Mouse (Mus musculus) ES-Bruce4 (cell line): ENCODE measurements around the gene Thada. TPM values are rescaled to one million over a fixed set of nuclear protein-coding genes. Genes with fewer than 3 reads are reported as not detected.

Source experiments
- H3K27ac ChIP-seq: 2 replicates; pipeline ENCODE4 v1.5.1; 2012; ENCODE audit warnings: low read length, inconsistent platforms; ENCODE audit not compliant: insufficient read depth
- H3K27me3 ChIP-seq: 2 replicates; pipeline ENCODE4 v1.6.1; 2012; ENCODE audit warnings: mild to moderate bottlenecking, low read length, inconsistent platforms; ENCODE audit not compliant: control insufficient read depth, poor library complexity, insufficient read depth, severe bottlenecking
- H3K36me3 ChIP-seq: 2 replicates; pipeline ENCODE4 v1.6.1; 2012; ENCODE audit warnings: inconsistent platforms, mild to moderate bottlenecking, low read length, moderate library complexity; ENCODE audit not compliant: control insufficient read depth, poor library complexity, insufficient read depth, severe bottlenecking
- H3K4me1 ChIP-seq: one replicate; pipeline ENCODE4 v1.8.1; 2011; ENCODE audit warnings: low read length; ENCODE audit not compliant: control insufficient read depth, insufficient read depth
- H3K4me3 ChIP-seq: 2 replicates; pipeline ENCODE4 v1.5.1; 2011; ENCODE audit warnings: low read depth, mild to moderate bottlenecking, low read length
- H3K9ac ChIP-seq: 2 replicates; pipeline ENCODE4 v1.6.1; 2012; ENCODE audit warnings: low read depth, mild to moderate bottlenecking, inconsistent platforms; ENCODE audit not compliant: poor library complexity, severe bottlenecking
- H3K9me3 ChIP-seq: replicated peaks from 2 replicates; pipeline ENCODE4 v1.6.1; 2012; ENCODE audit warnings: mild to moderate bottlenecking, low read length, inconsistent platforms; ENCODE audit not compliant: control insufficient read depth, poor library complexity, insufficient read depth, severe bottlenecking
- CTCF ChIP-seq: IDR thresholded peaks from one replicate; pipeline ENCODE4 v1.8.1; 2011; ENCODE audit warnings: low read depth, low read length
- EP300 ChIP-seq: IDR thresholded peaks from 2 replicates; pipeline ENCODE4 v1.6.1; 2011; ENCODE audit warnings: low read depth, low read length; ENCODE audit not compliant: insufficient read depth
- POLR2A ChIP-seq: IDR thresholded peaks from one replicate; pipeline ENCODE4 v1.8.1; 2011; ENCODE audit warnings: low read length; ENCODE audit not compliant: insufficient read depth
- polyA plus RNA-seq: library from polyadenylated mRNA; stranded (reverse); fragments of >200 nt; gene quantifications from 2 replicates; pipeline ENCODE4 v1.2.4, GENCODE M21; 2011; ENCODE audit warnings: low read depth; ENCODE audit not compliant: missing spikeins, insufficient read depth, insufficient read length

The Thada gene
- polyA plus RNA-seq, 1 experiment = 38.0 TPM

DNA sequence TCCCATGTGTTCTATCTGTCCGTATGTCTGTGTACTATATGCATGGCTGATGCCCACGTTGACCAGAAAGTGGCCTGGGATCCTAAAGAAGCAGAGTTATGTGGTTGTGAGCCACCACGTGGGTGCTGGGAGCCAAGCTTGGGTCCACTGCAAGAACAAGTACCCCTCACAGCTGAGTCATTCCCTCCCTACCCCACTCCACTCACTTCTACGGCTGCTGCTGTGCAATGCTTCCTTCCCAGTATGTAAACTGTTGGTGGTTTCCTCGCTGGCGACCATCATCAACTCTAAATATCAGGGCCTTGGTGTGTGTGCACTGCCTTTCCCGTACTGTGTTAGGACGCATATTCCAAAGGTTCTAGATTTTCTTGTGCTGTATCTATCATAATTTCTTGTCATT lies 108.2 kb downstream of the Thada start:
- H3K36me3 ChIP-seq = peaks cover under 1% of the 10 kb centered on the region; the same call in 1 of the 2 replicates
- no peak overlapping the region for H3K4me3 ChIP-seq
- no peak overlapping the region for H3K27ac ChIP-seq
- no peak for TF ChIP-seq CTCF
- no peak for TF ChIP-seq EP300
- no peak for TF ChIP-seq POLR2A
- no peak overlapping the region for H3K9ac ChIP-seq
- no peaks in the 10 kb centered on the region for H3K27me3 ChIP-seq
- H3K9me3 ChIP-seq = no peaks in the 10 kb centered on the region
- peaks cover 8% of the 10 kb centered on the region for H3K4me1 ChIP-seq

DNA sequence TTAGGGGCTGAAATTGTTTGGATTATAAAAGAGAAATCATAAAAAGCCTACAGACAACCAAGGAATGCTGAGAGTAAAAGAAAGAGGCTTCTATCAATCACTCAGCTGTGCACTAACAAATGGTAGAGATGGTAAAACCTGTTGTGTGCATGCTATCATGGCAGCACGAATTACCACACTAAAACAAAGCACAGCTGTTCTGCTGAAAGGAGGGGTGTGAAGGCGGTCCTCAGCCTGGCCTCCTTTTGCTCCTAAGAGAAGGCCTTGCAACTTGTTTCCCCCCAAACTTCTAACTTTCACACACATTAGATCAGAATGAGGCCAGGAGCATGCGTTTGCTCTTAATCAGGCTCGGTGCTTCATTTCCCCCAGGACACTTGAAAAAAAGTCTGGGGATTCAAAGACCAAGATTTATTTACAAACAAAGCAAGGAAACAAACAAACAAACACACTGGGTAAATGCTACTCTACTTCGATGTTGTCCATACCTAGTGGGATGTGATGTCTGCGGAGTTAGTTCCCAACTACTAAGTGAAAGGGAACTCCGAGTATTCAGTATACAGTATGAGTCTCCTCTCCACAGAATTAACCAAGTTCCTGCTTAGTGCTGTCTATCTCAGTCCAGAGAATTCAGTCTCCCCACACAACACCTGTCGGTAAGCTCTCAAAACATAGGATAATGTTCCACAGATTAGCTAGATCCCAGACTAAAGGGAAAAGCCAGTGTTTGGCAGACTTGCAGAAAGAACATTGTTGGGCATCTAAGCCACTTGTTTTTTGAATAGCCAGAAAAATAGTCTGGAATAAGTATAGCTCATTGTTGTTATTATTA lies 109.7 kb downstream of the Thada start:
- Histone ChIP-seq H3K9ac (no peak overlapping the region; the same call in 1 of the 2 replicates), H3K9me3 (no peaks in the 10 kb centered on the region), H3K27ac (0 out of 2 replicates have a peak overlapping the region, but pooled peaks have one; percentile 24), H3K4me3 (no peak overlapping the region), H3K36me3 (peaks cover 2% of the 10 kb centered on the region; the same call in 1 of the 2 replicates), H3K4me1 (peaks cover 13% of the 10 kb centered on the region), H3K27me3 (no peaks in the 10 kb centered on the region)
- no peak for TF ChIP-seq CTCF
- no peak for TF ChIP-seq EP300
- no peak for TF ChIP-seq POLR2A

DNA sequence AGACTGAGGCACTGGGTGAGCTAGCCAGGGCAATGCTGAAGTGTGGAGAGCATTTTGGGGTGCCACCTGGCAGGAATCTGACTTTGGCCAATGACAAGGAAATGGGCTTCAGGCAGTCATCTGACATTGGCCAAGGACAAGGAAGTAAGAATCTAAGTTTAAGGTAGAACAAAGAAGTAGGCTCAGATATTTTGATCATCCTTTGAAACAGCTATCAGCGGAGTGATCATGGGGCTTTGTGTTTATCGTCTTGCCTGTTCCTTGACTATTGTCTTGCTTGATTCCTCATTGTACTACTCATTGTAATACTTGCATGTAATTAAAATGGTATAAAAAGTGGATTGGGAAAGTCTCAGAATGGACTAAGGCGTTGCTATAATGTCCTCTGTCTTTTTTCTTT lies 111.0 kb downstream of the Thada start:
- Histone ChIP-seq H3K27me3 (no peaks in the 10 kb centered on the region), H3K27ac (no peak overlapping the region), H3K9me3 (no peaks in the 10 kb centered on the region), H3K4me1 (peaks cover 15% of the 10 kb centered on the region), H3K36me3 (peaks cover 2% of the 10 kb centered on the region; the same call in 1 of the 2 replicates), H3K4me3 (no peak overlapping the region), H3K9ac (no peak overlapping the region)
- TF ChIP-seq CTCF = no peak
- no peak for TF ChIP-seq POLR2A
- peak; percentile 83 for TF ChIP-seq EP300

DNA sequence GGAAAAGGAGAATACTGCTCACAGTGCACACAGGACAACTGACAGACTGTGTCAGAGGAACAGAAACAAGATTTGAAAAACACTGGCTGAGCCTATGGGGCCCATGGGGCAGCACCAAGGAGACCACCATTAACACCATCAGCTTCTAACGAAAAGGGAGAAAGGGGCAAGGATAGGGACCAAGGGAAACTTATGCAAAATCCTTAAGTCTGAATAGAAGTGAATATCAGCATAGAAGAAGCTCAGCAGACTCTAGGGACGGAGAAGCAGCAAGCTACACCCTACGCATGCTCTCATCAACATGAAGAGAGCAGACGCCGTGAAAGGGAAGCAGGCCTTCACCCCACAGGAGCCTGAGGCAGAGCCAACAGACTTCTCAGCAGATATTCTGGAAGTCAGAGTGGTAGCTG lies 112.1 kb downstream of the Thada start:
- H3K4me1 ChIP-seq = peaks cover 15% of the 10 kb centered on the region
- H3K9ac ChIP-seq = no peak overlapping the region
- H3K27ac ChIP-seq = no peak overlapping the region
- no peaks in the 10 kb centered on the region for H3K9me3 ChIP-seq
- H3K27me3 ChIP-seq = no peaks in the 10 kb centered on the region
- TF ChIP-seq POLR2A = no peak
- no peak for TF ChIP-seq CTCF
- no peak for TF ChIP-seq EP300
- H3K36me3 ChIP-seq = peaks cover 2% of the 10 kb centered on the region; the same call in 1 of the 2 replicates
- H3K4me3 ChIP-seq = no peak overlapping the region

- Histone ChIP-seq H3K27ac (no peak overlapping the region; the same call in 1 of the 2 replicates), H3K27me3 (no peaks in the 10 kb centered on the region), H3K36me3 (peaks cover 2% of the 10 kb centered on the region; the same call in 1 of the 2 replicates), H3K9me3 (no peaks in the 10 kb centered on the region), H3K4me1 (peaks cover 15% of the 10 kb centered on the region), H3K9ac (no peak overlapping the region), H3K4me3 (no peak overlapping the region)
- TF ChIP-seq POLR2A (no peak), CTCF (no peak), EP300 (no peak)
Measured at GRCm38 (mm10) chr17:84353224-84353901, 112.6 kb downstream of the Thada start.

DNA sequence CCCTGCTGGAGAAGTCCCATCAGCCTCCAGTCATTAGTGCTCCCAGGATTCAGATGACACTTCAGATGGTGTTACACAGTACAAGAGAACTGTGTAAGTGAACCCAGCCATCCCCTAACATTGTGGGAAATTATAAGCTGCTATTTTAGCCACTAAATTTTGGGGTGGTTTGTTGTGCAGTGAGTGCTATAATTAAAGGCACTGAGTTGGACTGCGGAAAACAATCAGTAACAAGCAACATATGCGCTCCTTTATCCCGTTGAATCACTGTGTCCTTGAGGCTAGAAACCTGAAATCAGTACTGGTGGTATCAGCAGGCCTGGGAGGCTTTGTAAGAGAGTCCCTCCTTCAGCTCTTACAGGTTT lies 113.2 kb downstream of the Thada start:
- Histone ChIP-seq H3K4me1 (peaks cover 15% of the 10 kb centered on the region), H3K9me3 (no peaks in the 10 kb centered on the region), H3K27me3 (no peaks in the 10 kb centered on the region), H3K36me3 (peaks cover 2% of the 10 kb centered on the region; the same call in 1 of the 2 replicates), H3K27ac (no peak overlapping the region), H3K9ac (no peak overlapping the region), H3K4me3 (no peak overlapping the region)
- TF ChIP-seq CTCF (no peak), POLR2A (no peak), EP300 (no peak)
